Mouse (Mus musculus) midbrain, embryonic 16.5 days (tissue): ENCODE data around the gene Myof. TPM values are rescaled to one million over a fixed set of nuclear protein-coding genes. Genes with fewer than 3 reads are reported as not detected.

Experiments used
- ATAC-seq: fragments of 200-750 bp; cut with Nextera tagmentation; 2 replicates; pipeline ENCODE4 v1.8.0; 2017; ENCODE audit warnings: moderate TSS enrichment
- H3K27ac ChIP-seq: fragments of 300-500 bp; sonication (generic); 2 replicates; pipeline ENCODE4 v1.5.1; 2014; ENCODE audit warnings: mild to moderate bottlenecking, low read length, mixed read lengths
- H3K27me3 ChIP-seq: fragments of 300-500 bp; sonication (generic); 2 replicates; pipeline ENCODE4 v1.6.1; 2014; ENCODE audit warnings: low read depth, low read length, mixed read lengths; ENCODE audit not compliant: control insufficient read depth, insufficient read depth
- H3K36me3 ChIP-seq: fragments of 300-500 bp; sonication (generic); 2 replicates; pipeline ENCODE4 v1.6.1; 2014; ENCODE audit warnings: mild to moderate bottlenecking, low read length, moderate library complexity, mixed read lengths; ENCODE audit not compliant: control insufficient read depth, insufficient read depth
- H3K4me1 ChIP-seq: fragments of 300-500 bp; sonication (generic); 2 replicates; pipeline ENCODE4 v1.6.1; 2014; ENCODE audit warnings: mild to moderate bottlenecking, low read length, mixed read lengths; ENCODE audit not compliant: control insufficient read depth, insufficient read depth
- H3K4me2 ChIP-seq: fragments of 300-500 bp; sonication (generic); 2 replicates; pipeline ENCODE4 v1.6.1; 2014; ENCODE audit warnings: mild to moderate bottlenecking, low read length, mixed read lengths
- H3K4me3 ChIP-seq: fragments of 300-500 bp; sonication (generic); 2 replicates; pipeline ENCODE4 v1.5.1; 2014; ENCODE audit warnings: low read depth, mild to moderate bottlenecking, low read length, moderate library complexity, mixed read lengths
- H3K9ac ChIP-seq: fragments of 300-500 bp; sonication (generic); 2 replicates; pipeline ENCODE4 v1.6.1; 2014; ENCODE audit warnings: low read depth, low read length, mixed read lengths
- H3K9me3 ChIP-seq: fragments of 300-500 bp; sonication (generic); replicated peaks from 2 replicates; pipeline ENCODE4 v1.6.1; 2014; ENCODE audit warnings: mild to moderate bottlenecking, low read length, mixed read lengths; ENCODE audit not compliant: control insufficient read depth, poor library complexity, severe bottlenecking
- WGBS: fragments of 180-500 bp; shearing (Covaris S2); extraction: QIAGEN DNeasy Blood & Tissue Kit; methylation state at CpG from one replicate; pipeline ENCODE4 v1.1.7; 2014; 5-methylcytosine and 5-hydroxymethylcytosine counted together
- polyA plus RNA-seq: library from polyadenylated mRNA; unstranded; fragments of >200 nt; fragmentation: Nextera tagmentation; extraction: Ambion mirVana; gene quantifications from 2 replicates; pipeline ENCODE4 v1.2.1, GENCODE M21; 2015

Myof gene
- polyA plus RNA-seq, 1 experiment from 2014 or later: 1.9 TPM

GRCm38 (mm10) chr19:38003671-38004521 lies 39.5 kb downstream of the Myof start:
- no peaks in the 10 kb centered on the region for H3K36me3 ChIP-seq
- no peak overlapping the region for H3K9ac ChIP-seq
- whole genome bisulfite sequencing: 74% methylated on average over 24 of the region's 24 CpGs
- no peak overlapping the region for H3K27ac ChIP-seq
- no peaks in the 10 kb centered on the region for H3K27me3 ChIP-seq
- no peak overlapping the region for H3K4me3 ChIP-seq
- H3K4me1 ChIP-seq: peaks cover 3% of the 10 kb centered on the region; the same call in 1 of the 2 replicates
- no peak for ATAC-seq
- no peaks in the 10 kb centered on the region for H3K9me3 ChIP-seq
- H3K4me2 ChIP-seq: no peak overlapping the region

GRCm38 (mm10) chr19:38002816-38003215 lies 40.6 kb downstream of the Myof start:
- 87% methylated on average over 4 of the region's 4 CpGs for WGBS
- Histone ChIP-seq H3K9ac (no peak overlapping the region), H3K36me3 (no peaks in the 10 kb centered on the region), H3K9me3 (no peaks in the 10 kb centered on the region), H3K27me3 (no peaks in the 10 kb centered on the region), H3K27ac (no peak overlapping the region), H3K4me2 (no peak overlapping the region), H3K4me3 (no peak overlapping the region), H3K4me1 (peaks cover 3% of the 10 kb centered on the region; the same call in 1 of the 2 replicates)
- no peak for ATAC-seq

- 95% methylated on average over 4 of the region's 4 CpGs for WGBS
- Histone ChIP-seq H3K9me3 (no peaks in the 10 kb centered on the region), H3K9ac (no peak overlapping the region), H3K4me2 (no peak overlapping the region), H3K27me3 (no peaks in the 10 kb centered on the region), H3K27ac (no peak overlapping the region), H3K4me1 (peaks cover 3% of the 10 kb centered on the region; the same call in 1 of the 2 replicates), H3K36me3 (no peaks in the 10 kb centered on the region), H3K4me3 (no peak overlapping the region)
- ATAC-seq: no peak
Measured at GRCm38 (mm10) chr19:38000990-38001389, 42.4 kb downstream of the Myof start.

GRCm38 (mm10) chr19:37999941-38000340 lies 43.4 kb downstream of the Myof start:
- WGBS: 94% methylated on average over 2 of the region's 2 CpGs

GRCm38 (mm10) chr19:37994301-37994700 lies 49.1 kb downstream of the Myof start:
- H3K9ac ChIP-seq: no peak overlapping the region
- no peak overlapping the region for H3K27ac ChIP-seq
- H3K4me1 ChIP-seq: peaks cover 16% of the 10 kb centered on the region
- no peak overlapping the region for H3K4me3 ChIP-seq
- no peak overlapping the region for H3K4me2 ChIP-seq
- no peaks in the 10 kb centered on the region for H3K9me3 ChIP-seq
- H3K27me3 ChIP-seq: no peaks in the 10 kb centered on the region
- ATAC-seq: no peak
- H3K36me3 ChIP-seq: no peaks in the 10 kb centered on the region
- WGBS: 86% methylated on average over 3 of the region's 3 CpGs

More at GRCm38 (mm10) chr19:37999941-38000340, 43.4 kb downstream of the Myof start:
- Histone ChIP-seq H3K4me3 (no peak overlapping the region), H3K27me3 (no peaks in the 10 kb centered on the region), H3K9me3 (no peaks in the 10 kb centered on the region), H3K9ac (no peak overlapping the region), H3K4me1 (peaks cover 6% of the 10 kb centered on the region), H3K36me3 (no peaks in the 10 kb centered on the region), H3K4me2 (no peak overlapping the region), H3K27ac (no peak overlapping the region)
- no peak for ATAC-seq

- H3K4me2 ChIP-seq: peak overlapping the region; percentile 35
- peak; percentile 72 for ATAC-seq
- H3K9ac ChIP-seq: no peak overlapping the region
- peaks cover 16% of the 10 kb centered on the region for H3K4me1 ChIP-seq
- no peaks in the 10 kb centered on the region for H3K9me3 ChIP-seq
- WGBS: 38% methylated on average over 2 of the region's 2 CpGs
- H3K27me3 ChIP-seq: no peaks in the 10 kb centered on the region
- H3K27ac ChIP-seq: peak overlapping the region; percentile 93
- H3K36me3 ChIP-seq: no peaks in the 10 kb centered on the region
- no peak overlapping the region for H3K4me3 ChIP-seq
Measured at GRCm38 (mm10) chr19:37992184-37992554, 51.2 kb downstream of the Myof start.

- peaks cover 16% of the 10 kb centered on the region for H3K4me1 ChIP-seq
- WGBS: 25% methylated on average over 7 of the region's 7 CpGs
- H3K27me3 ChIP-seq: no peaks in the 10 kb centered on the region
- peak overlapping the region; percentile 27; the same call in 1 of the 2 replicates for H3K9ac ChIP-seq
- H3K36me3 ChIP-seq: no peaks in the 10 kb centered on the region
- peak; percentile 93 for ATAC-seq
- H3K27ac ChIP-seq: peak overlapping the region; percentile 93
- no peaks in the 10 kb centered on the region for H3K9me3 ChIP-seq
- peak overlapping the region; percentile 35 for H3K4me2 ChIP-seq
- H3K4me3 ChIP-seq: no peak overlapping the region
Measured at GRCm38 (mm10) chr19:37991399-37992183, 51.8 kb downstream of the Myof start.

- H3K27me3 ChIP-seq: no peaks in the 10 kb centered on the region
- no peaks in the 10 kb centered on the region for H3K36me3 ChIP-seq
- H3K4me3 ChIP-seq: no peak overlapping the region
- WGBS: 87% methylated on average over 2 of the region's 2 CpGs
- peaks cover 13% of the 10 kb centered on the region for H3K4me1 ChIP-seq
- no peak overlapping the region for H3K4me2 ChIP-seq
- no peak for ATAC-seq
- peak overlapping the region; percentile 1; the same call in 1 of the 2 replicates for H3K27ac ChIP-seq
- H3K9me3 ChIP-seq: no peaks in the 10 kb centered on the region
- no peak overlapping the region for H3K9ac ChIP-seq
Measured at GRCm38 (mm10) chr19:37989971-37990370, 53.4 kb downstream of the Myof start.

GRCm38 (mm10) chr19:37988156-37988555 lies 55.2 kb downstream of the Myof start:
- no peak overlapping the region for H3K27ac ChIP-seq
- H3K4me1 ChIP-seq: peaks cover 13% of the 10 kb centered on the region
- no peaks in the 10 kb centered on the region for H3K27me3 ChIP-seq
- H3K4me2 ChIP-seq: no peak overlapping the region
- H3K9me3 ChIP-seq: no peaks in the 10 kb centered on the region
- 95% methylated on average over 4 of the region's 4 CpGs for WGBS
- ATAC-seq: no peak
- no peak overlapping the region for H3K4me3 ChIP-seq
- H3K36me3 ChIP-seq: no peaks in the 10 kb centered on the region
- H3K9ac ChIP-seq: no peak overlapping the region
